Mouse (Mus musculus): ENCODE measurements at regions not wholly inside any gene's neighbourhood (a gene's known extent, or its start where the extent isn't known, plus 50 kb on each side); places are given as distances from the start of the nearest gene placed in this dataset.

DNA sequence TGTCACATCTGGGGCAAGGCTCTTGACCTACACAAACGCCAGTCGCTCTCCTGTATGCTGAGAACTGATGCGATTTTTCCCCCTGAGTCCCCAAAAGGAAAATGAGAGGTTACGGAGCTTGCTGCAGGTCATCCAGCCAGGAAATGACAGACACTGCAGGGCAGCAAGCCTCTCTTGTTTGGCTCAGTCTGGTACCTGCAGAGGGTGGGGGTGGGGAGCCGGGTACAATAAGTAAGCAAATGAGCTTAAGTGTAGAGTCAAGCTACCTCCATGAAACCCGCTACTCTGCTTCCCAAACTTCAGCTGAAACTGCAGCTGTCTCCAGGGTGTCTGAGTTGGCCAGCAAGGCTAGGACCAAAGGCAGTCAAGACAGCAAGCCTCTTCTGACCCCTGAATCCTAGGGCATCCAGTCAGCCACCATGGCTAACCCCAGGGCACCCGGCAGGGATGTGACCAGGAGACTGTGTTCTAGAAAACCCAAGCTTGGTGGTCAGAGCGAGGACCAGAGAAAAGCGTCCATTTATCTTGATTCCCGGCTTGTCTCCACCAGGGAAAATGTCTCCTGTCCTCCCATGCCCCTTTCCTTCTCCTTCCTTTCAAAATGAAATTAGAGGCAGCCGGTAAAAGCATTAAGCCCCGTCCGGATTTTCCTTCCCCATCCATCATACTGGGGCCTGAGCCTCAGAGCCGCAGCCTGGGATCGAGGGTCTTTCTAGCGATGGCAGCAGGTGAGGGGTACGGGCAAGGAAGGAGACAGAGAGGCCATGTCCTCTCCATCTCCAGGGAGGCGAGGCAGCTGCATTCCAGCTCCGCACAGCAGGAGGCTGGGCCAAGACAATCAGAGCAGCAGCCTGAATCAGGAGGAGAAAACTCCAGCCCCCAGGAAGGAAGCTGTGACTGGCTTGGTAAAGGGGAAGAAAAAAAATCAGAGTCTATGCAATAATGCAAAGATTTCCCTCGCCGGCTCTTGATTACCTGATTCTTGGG is 100.2 kb upstream of the Rpl38 start:
- TF ChIP-seq POLR2A (IDR thresholded peaks at IDR 0.05; ENCODE audit: low read depth, low read length) = no peak
- no peak for TF ChIP-seq CTCF (conservative IDR thresholded peaks at IDR 0.05 in 1 of 2, IDR thresholded peaks at IDR 0.05 in 1 of 2; ENCODE audit: low read depth in 2 of 2, low read length in 2 of 2)
- TF ChIP-seq USF1 (IDR thresholded peaks at IDR 0.05; ENCODE audit: low read depth, low read length) = no peak
- TF ChIP-seq NELFE (IDR thresholded peaks at IDR 0.05; ENCODE audit: low read depth, low read length) = no peak
- no peak for TF ChIP-seq ZNF384 (IDR thresholded peaks at IDR 0.05; ENCODE audit: low read depth, low read length)
- TF ChIP-seq CHD1 (IDR thresholded peaks at IDR 0.05; ENCODE audit: low read depth, low read length) = no peak

Measured in CH12.LX (cell line).